Mouse (Mus musculus): ENCODE data around the gene Ccdc162.

GRCm38 (mm10) chr10:41518981-41519618 lies 197.3 kb downstream of the Ccdc162 start, which contains the start of gene Cd164:
- TF ChIP-seq CTCF (conservative IDR thresholded peaks at IDR 0.05; ENCODE audit: low read length) (no peak), POU5F1 (IDR thresholded peaks at IDR 0.05; ENCODE audit: borderline replicate concordance, low read length) (no peak), NANOG (IDR thresholded peaks at IDR 0.05; ENCODE audit: borderline replicate concordance, low read length) (no peak)
